Mouse (Mus musculus): Measurements from ENCODE around the gene Ccdc40.

Gene Ccdc40

DNA sequence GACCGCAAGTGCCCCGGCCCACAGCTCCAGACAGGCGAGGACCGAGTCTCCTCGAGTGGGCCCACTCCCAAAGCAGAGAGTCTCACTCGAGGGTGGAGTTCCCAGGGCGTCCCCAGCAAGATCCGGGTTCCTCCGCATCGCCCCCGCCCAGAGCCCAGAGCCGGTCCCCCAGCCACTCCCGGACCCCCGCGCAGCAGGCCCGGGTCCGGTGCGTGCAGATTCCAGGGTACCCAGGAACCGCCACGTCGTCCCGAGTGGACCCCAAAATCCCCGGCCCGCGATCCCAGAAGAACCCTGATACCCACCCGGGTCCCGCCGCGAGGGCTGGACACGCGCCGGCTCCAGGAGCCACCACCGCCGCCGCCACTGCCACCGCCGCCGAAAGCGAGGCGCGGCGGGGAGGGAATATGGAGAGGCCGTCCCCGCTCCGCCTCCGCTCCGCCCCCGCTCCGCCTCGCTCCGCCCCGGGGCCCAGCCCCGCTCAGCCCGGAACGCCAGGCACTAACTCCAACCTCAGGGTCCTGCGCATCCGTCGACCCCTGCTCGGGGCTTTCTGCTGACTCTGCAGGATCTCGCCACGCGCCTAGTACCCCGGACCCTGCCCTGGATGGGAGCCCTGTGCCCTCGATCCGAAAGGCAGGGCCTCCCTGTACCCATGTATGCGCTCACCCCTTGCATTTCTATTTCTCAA is at the start of gene Ccdc40, which contains the start of gene Tbc1d16:
TSS of gene Ccdc40 (plus strand) at position 482 of the 691 bp plus-strand sequence.
TSS of gene Tbc1d16 (minus strand) at position 409 of the 691 bp plus-strand sequence.
- DNase-seq = peak; percentile 79 to 87

GRCm38 (mm10) chr11:119180824-119181582 is 47.4 kb upstream of the Ccdc40 start:
- no peak for DNase-seq

- peak; percentile 38 to 58 for DNase-seq
Measured at GRCm38 (mm10) chr11:119181861-119182395, 46.4 kb upstream of the Ccdc40 start.

- DNase-seq = no peak
Measured at GRCm38 (mm10) chr11:119183684-119184310, 44.6 kb upstream of the Ccdc40 start.

GRCm38 (mm10) chr11:119186381-119186780 is 42.0 kb upstream of the Ccdc40 start:
- no peak for DNase-seq

GRCm38 (mm10) chr11:119186989-119187799 is 41.2 kb upstream of the Ccdc40 start:
- DNase-seq = peak; percentile 85 to 90

DNA sequence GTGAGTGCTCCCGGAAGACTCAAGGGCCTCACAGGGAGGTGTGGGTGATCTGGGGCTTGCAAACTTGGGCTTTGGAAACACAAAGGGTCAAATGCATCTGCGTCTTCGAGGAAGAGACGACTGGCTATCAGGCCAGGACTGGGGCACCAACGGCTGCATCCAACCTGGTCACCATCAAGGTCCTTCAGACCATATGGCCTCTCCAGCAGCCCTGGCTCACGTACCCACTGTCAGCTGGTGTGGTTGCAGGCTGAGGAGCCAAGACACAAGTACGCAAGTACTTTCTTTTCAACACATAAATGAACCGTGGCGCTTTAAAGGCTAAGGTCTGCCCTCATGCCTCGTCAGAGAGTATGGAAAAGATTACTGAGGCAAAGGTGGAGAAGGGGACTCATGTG is 40.6 kb upstream of the Ccdc40 start:
- DNase-seq = peak in 1 of 2 experiments; percentile 72

DNA sequence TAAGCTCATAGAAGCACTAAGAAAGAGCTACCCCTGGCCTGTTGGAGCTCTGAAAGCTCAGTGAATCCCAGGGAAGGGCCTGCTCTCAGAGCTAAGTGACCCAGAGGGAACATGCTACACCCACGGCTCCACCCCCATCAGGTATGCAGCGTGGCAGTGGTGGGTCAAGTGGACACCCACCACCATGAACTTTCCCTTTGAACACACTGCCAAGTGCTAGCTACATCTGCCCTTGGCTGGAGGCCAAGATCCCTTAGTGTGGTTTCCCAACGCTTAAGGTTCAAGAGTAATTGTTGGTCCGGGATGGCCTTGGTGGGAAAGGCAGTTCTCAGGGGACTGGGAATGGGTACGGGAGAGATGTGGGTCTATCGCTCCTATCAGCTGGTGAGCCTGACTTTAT is 40.0 kb upstream of the Ccdc40 start:
- DNase-seq = no peak

- DNase-seq = no peak
Measured at GRCm38 (mm10) chr11:119189319-119189718, 39.1 kb upstream of the Ccdc40 start.

DNA sequence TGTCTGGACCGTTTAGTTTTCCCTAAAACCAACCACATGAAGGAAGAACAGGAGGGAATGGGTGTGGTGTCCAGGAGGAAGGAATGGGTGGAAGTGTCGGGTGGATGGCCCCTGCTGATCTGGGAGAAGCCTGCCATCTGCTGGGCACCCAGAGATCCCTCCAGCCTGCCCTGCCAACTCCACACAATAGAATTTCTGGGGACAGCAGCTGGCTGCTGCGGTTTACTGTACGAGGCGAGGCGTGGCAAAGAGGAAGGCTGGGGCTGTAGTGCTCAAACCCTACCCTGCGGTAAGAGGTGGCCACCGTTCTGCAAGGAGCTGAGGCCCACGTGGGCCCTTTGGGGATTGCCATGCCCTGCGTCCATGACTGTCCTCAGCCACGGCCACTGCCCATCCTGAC is 37.9 kb upstream of the Ccdc40 start:
- DNase-seq = peak; percentile 79 to 86

DNA sequence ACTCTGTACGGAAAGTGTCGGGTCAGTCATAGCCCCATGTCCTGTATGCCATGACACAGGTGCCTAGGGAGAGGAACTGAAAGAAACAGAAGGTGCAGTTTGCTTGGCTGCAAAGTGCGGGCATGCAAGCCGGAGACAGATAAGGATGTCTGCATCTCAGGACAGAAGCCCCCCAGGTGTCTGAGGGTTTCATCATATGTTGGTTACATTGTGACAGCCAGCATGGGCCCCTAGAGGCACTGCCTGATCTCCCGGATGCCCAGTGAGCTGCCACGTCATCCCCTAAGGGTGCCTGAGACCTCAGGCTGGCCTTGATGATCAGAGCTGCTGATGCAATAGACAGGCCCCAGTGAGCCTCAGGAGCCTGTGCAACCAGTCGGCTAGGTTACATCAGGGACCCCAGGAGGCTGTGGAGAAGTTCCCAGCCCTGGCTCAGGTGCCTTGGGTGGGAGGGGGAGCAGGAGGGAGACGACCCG is 36.7 kb upstream of the Ccdc40 start:
- DNase-seq = no peak

- DNase-seq = no peak
Measured at GRCm38 (mm10) chr11:119192176-119192575, 36.2 kb upstream of the Ccdc40 start.

DNA sequence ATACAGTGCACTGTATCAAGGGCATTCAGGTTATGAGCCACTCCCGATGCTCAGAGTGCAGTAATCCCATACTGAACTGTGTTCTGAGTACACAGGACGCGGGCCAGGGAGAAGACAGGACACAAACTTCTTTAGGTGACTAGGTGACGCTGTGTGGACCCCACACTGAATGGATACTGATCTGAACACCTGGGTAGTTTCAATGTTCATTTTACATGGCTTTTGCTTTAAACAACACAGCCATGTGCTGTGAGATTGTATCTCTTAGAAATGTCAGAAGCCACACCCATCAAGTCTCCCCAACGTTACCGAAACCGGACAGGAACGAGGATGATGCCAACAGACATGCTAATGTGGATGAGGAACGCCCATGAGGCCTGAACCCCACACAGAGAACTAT is 35.8 kb upstream of the Ccdc40 start:
- no peak for DNase-seq

GRCm38 (mm10) chr11:119197618-119198563 is 30.5 kb upstream of the Ccdc40 start:
- DNase-seq = peak in 1 of 2 experiments; percentile 87

GRCm38 (mm10) chr11:119198564-119199232 is 29.7 kb upstream of the Ccdc40 start:
- DNase-seq = peak; percentile 84 to 92

DNA sequence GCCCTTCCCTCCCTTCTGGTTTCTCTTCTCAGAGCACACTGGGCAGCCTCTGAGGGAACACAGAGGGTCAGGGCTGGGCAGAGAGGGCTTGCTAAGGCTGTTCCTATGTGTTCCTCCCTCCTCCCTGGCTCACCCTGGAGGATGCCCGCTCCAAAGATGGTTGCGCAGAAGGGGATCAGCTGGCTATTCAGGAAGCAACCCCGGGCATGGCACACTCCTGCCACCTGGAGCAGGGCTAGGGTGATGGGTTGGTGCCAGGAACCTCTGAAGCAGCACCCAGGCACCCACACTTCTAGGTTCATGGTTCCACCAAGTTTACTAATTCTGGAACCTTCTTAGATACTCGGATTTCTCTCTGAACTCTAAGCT is 29.2 kb upstream of the Ccdc40 start:
- peak in 1 of 2 experiments; percentile 55 for DNase-seq

DNA sequence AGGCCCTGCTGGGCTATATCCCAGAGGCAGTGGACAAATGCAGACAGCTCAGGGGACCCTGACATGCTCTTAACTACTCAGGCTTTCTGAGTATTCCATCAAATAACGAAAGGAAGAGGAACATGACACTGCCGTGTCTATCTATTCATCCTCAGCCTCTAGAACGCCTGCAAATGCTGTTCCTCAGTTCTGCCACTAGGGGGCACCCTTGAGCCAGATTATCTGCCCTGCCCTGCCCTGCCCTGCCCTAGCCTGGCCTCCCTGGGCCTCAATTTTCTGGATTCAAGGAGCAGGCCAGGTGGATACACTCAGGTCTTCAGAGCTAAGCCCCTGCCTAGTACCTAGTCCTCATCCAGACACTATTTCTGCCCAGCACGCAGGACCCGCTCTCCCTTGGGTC is 24.9 kb upstream of the Ccdc40 start:
- peak; percentile 64 to 74 for DNase-seq

DNA sequence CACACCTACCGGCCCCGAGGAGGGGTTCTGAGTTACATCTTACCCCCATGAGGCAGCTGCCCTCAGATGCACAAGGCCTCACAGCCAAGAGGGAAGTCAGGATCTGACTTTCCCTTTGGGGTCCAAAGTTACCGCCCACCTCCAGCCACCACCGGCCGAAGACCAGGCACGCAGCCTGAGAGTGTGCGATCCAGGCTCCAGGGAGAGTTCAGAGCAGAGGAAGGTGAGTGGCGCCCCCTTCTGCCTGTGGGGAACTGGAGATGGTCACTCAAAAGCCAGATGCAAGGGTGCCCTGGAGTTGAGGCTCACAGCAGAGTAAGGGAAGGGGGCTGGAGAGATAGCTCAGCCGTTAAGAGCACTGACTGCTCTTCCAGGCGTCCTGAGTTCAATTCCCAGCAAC is 22.6 kb upstream of the Ccdc40 start:
- DNase-seq = no peak

- DNase-seq = peak; percentile 92
Measured at GRCm38 (mm10) chr11:119206562-119206961, 21.8 kb upstream of the Ccdc40 start.

GRCm38 (mm10) chr11:119207986-119208385 is 20.4 kb upstream of the Ccdc40 start:
- no peak for DNase-seq

Data from cerebellum, postnatal 25 days (tissue).